Mouse (Mus musculus) heart, embryonic 11.5 days (tissue): ENCODE data around the gene Trio. TPM values are rescaled to one million over a fixed set of nuclear protein-coding genes. Genes with fewer than 3 reads are reported as not detected.

ENCODE experiments used
- ATAC-seq: fragments of 200-750 bp; cut with Nextera tagmentation; replicated peaks from 2 replicates; pipeline ENCODE4 v1.8.0; 2017; ENCODE audit warnings: moderate library complexity; ENCODE audit not compliant: insufficient number of reproducible peaks, low FRiP score, low TSS enrichment
- H3K27ac ChIP-seq: fragments of 300-500 bp; sonication (generic); 2 replicates; pipeline ENCODE4 v1.5.1; 2014; ENCODE audit warnings: mild to moderate bottlenecking, low read depth, low read length
- H3K27me3 ChIP-seq: fragments of 300-500 bp; sonication (generic); 2 replicates; pipeline ENCODE4 v1.6.1; 2014; ENCODE audit warnings: mild to moderate bottlenecking, low read length, mixed read lengths; ENCODE audit not compliant: control insufficient read depth, insufficient read depth
- H3K36me3 ChIP-seq: fragments of 300-500 bp; sonication (generic); 2 replicates; pipeline ENCODE4 v1.6.1; 2014; ENCODE audit warnings: mild to moderate bottlenecking, low read length, moderate library complexity, mixed read lengths; ENCODE audit not compliant: control insufficient read depth, insufficient read depth
- H3K4me1 ChIP-seq: fragments of 300-500 bp; sonication (generic); 2 replicates; pipeline ENCODE4 v1.6.1; 2014; ENCODE audit warnings: low read length; ENCODE audit not compliant: control insufficient read depth, insufficient read depth
- H3K4me2 ChIP-seq: fragments of 300-500 bp; sonication (generic); 2 replicates; pipeline ENCODE4 v1.6.1; 2014; ENCODE audit warnings: mild to moderate bottlenecking, moderate library complexity
- H3K4me3 ChIP-seq: fragments of 300-500 bp; sonication (generic); 2 replicates; pipeline ENCODE4 v1.5.1; 2014; ENCODE audit warnings: low read depth, low read length
- H3K9ac ChIP-seq: fragments of 300-500 bp; sonication (generic); 2 replicates; pipeline ENCODE4 v1.6.1; 2014; ENCODE audit warnings: mild to moderate bottlenecking, low read depth, low read length, moderate library complexity
- H3K9me3 ChIP-seq: fragments of 300-500 bp; sonication (generic); replicated peaks from 2 replicates; pipeline ENCODE4 v1.6.1; 2016; ENCODE audit warnings: low read length; ENCODE audit not compliant: control insufficient read depth
- WGBS: fragments of 180-500 bp; shearing (Covaris S2); extraction: QIAGEN DNeasy Blood & Tissue Kit; methylation state at CpG from one replicate; pipeline ENCODE4 v1.1.7; 2014; ENCODE audit not compliant: insufficient replicate concordance; 5-methylcytosine and 5-hydroxymethylcytosine counted together
- polyA plus RNA-seq: library from polyadenylated mRNA; unstranded; fragments of >200 nt; fragmentation: Nextera tagmentation; extraction: Ambion mirVana; gene quantifications from 2 replicates; pipeline ENCODE4 v1.2.1, GENCODE M21; 2014

The Trio gene
- 18.5 and 28.5 TPM in 2 replicates for polyA plus RNA-seq

GRCm38 (mm10) chr15:28025447-28026166 lies at the start of gene Trio:
Gene Trio, minus strand, starts transcription at chr15:28025848.
- H3K9me3 ChIP-seq, result no peaks in the 10 kb centered on the region
- WGBS, result under 1% methylated on average over 84 of the region's 94 CpGs
- ATAC-seq, result peak; percentile 93
- peak within 1 kb of the TSS; percentile 80 for H3K9ac ChIP-seq
- peaks cover 29% of the 10 kb centered on the region for H3K4me1 ChIP-seq
- H3K4me2 ChIP-seq, result peak within 1 kb of the TSS; percentile 90
- H3K4me3 ChIP-seq, result peak within 1 kb of the TSS; percentile 66
- H3K36me3 ChIP-seq, result no peaks in the 10 kb centered on the region
- H3K27ac ChIP-seq, result peak within 1 kb of the TSS; percentile 97
- no peaks in the 10 kb centered on the region for H3K27me3 ChIP-seq

DNA sequence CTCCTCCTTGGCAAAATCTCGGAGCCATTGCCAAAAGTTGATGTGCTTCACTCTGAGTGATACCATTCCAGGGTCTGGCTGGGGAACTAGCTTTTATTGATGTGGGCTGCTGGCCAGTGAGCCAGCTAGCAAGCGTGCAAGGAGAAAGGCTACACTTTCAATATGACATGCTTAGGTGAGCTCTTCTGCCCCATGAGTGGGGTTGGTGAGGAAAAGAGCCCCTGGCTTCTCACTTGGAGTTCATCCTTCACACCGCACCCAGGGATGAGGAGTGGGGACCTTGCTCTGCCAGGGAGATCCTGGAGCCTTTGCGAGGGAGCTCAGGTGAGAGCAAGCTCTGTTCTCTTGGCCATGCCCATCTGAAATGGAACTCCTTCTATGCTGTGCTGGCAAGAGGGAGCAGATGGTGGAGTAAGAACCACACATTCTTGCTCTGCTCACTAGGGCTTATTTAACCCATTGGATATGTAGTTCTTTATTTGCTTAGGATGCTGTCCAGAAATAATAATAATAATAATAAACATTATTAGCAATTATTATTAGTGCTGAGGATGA lies 48.8 kb upstream of the Trio start:
- H3K4me1 ChIP-seq, result no peaks in the 10 kb centered on the region
- no peaks in the 10 kb centered on the region for H3K36me3 ChIP-seq
- H3K27ac ChIP-seq, result no peak overlapping the region
- WGBS, result 78% methylated on average over 4 of the region's 4 CpGs
- no peak for ATAC-seq
- no peaks in the 10 kb centered on the region for H3K9me3 ChIP-seq
- no peak overlapping the region for H3K4me2 ChIP-seq
- H3K27me3 ChIP-seq, result no peaks in the 10 kb centered on the region
- no peak overlapping the region for H3K4me3 ChIP-seq
- H3K9ac ChIP-seq, result no peak overlapping the region

DNA sequence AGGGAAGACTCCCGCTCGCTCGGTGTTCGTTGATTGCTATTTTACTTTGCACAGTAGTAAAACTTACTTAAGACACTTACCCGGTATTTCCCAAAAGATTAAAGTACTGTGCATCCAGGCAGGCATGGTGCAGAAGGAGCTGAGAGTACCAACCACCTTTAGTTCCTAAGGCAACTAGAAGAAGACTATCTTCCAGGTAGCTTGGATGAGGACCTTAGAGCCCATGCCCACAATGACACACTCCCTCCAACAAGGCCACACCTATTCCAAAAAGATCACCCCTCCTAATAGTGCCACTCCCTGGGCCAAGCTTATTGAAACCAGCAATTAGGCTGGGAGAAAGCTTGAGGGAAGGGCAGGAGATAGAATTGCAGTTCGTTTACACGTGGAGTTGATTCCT lies 46.0 kb upstream of the Trio start:
- Histone ChIP-seq H3K9me3 (no peaks in the 10 kb centered on the region), H3K4me3 (no peak overlapping the region), H3K4me1 (no peaks in the 10 kb centered on the region), H3K27ac (no peak overlapping the region), H3K4me2 (no peak overlapping the region), H3K36me3 (no peaks in the 10 kb centered on the region), H3K9ac (no peak overlapping the region), H3K27me3 (no peaks in the 10 kb centered on the region)
- no peak for ATAC-seq
- WGBS, result 44% methylated on average over 7 of the region's 7 CpGs

- peak overlapping the region; percentile 15; the same call in 1 of the 2 replicates for H3K4me3 ChIP-seq
- H3K9ac ChIP-seq, result no peak overlapping the region
- H3K4me2 ChIP-seq, result peak overlapping the region; percentile 52
- no peaks in the 10 kb centered on the region for H3K27me3 ChIP-seq
- no peak for ATAC-seq
- no peaks in the 10 kb centered on the region for H3K4me1 ChIP-seq
- no peak overlapping the region for H3K27ac ChIP-seq
- H3K36me3 ChIP-seq, result no peaks in the 10 kb centered on the region
- 4% methylated on average over 12 of the region's 12 CpGs for WGBS
- H3K9me3 ChIP-seq, result no peaks in the 10 kb centered on the region
These were observed 45.2 kb upstream of the Trio start for GRCm38 (mm10) chr15:28070771-28071419.

GRCm38 (mm10) chr15:28070221-28070620 lies 44.6 kb upstream of the Trio start:
- Histone ChIP-seq H3K4me2 (no peak overlapping the region; the same call in 1 of the 2 replicates), H3K4me1 (no peaks in the 10 kb centered on the region), H3K27me3 (no peaks in the 10 kb centered on the region), H3K9ac (no peak overlapping the region), H3K27ac (no peak overlapping the region), H3K4me3 (no peak overlapping the region), H3K9me3 (no peaks in the 10 kb centered on the region), H3K36me3 (no peaks in the 10 kb centered on the region)
- ATAC-seq, result no peak
- WGBS, result 60% methylated on average over 5 of the region's 5 CpGs

- H3K4me2 ChIP-seq, result no peak overlapping the region
- no peak for ATAC-seq
- no peaks in the 10 kb centered on the region for H3K9me3 ChIP-seq
These were observed 41.7 kb upstream of the Trio start for GRCm38 (mm10) chr15:28067373-28067772.

DNA sequence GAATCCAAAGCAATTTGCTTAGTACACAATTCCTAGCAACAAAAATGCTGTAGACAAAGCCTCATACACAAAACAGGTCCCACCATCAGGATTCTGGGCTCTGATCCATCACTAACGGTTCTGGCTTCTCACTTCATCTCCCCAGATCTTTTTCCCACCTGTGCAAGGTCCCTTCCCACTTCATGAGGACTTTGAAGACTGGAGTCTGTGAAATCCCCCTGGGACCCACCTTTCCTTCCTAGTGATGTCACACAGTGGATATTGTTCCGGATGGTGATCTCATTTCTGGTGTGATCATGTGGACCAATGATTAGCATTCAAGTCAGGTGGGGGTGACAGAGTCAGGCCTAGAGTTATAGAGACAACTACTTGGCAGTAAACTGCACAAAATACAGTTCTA lies 40.8 kb upstream of the Trio start:
- no peak overlapping the region for H3K27ac ChIP-seq
- no peaks in the 10 kb centered on the region for H3K36me3 ChIP-seq
- no peaks in the 10 kb centered on the region for H3K9me3 ChIP-seq
- no peaks in the 10 kb centered on the region for H3K27me3 ChIP-seq
- no peak overlapping the region for H3K9ac ChIP-seq
- H3K4me2 ChIP-seq, result no peak overlapping the region
- WGBS, result 71% methylated on average over 2 of the region's 2 CpGs
- ATAC-seq, result no peak
- H3K4me3 ChIP-seq, result no peak overlapping the region
- no peaks in the 10 kb centered on the region for H3K4me1 ChIP-seq

More at GRCm38 (mm10) chr15:28067373-28067772, 41.7 kb upstream of the Trio start:
- H3K9ac ChIP-seq, result no peak overlapping the region
- no peaks in the 10 kb centered on the region for H3K4me1 ChIP-seq
- H3K4me3 ChIP-seq, result no peak overlapping the region
- H3K27ac ChIP-seq, result no peak overlapping the region
- H3K36me3 ChIP-seq, result no peaks in the 10 kb centered on the region
- H3K27me3 ChIP-seq, result no peaks in the 10 kb centered on the region

- Histone ChIP-seq H3K4me2 (no peak overlapping the region), H3K4me3 (no peak overlapping the region), H3K9ac (no peak overlapping the region), H3K36me3 (no peaks in the 10 kb centered on the region), H3K27me3 (no peaks in the 10 kb centered on the region), H3K4me1 (no peaks in the 10 kb centered on the region), H3K9me3 (no peaks in the 10 kb centered on the region), H3K27ac (no peak overlapping the region)
- 65% methylated on average over 5 of the region's 5 CpGs for WGBS
- ATAC-seq, result no peak
These were observed 39.9 kb upstream of the Trio start for GRCm38 (mm10) chr15:28065572-28065971.
